Mouse (Mus musculus) neural tube, embryonic 11.5 days (tissue): ENCODE data around the gene Dohh. TPM values are rescaled to one million over a fixed set of nuclear protein-coding genes. Genes with fewer than 3 reads are reported as not detected.

Experiments used
- ATAC-seq: fragments of 200-750 bp; cut with Nextera tagmentation; 2 replicates; pipeline ENCODE4 v1.8.0; 2017; ENCODE audit warnings: moderate number of reproducible peaks, mild to moderate bottlenecking, moderate TSS enrichment, moderate library complexity; ENCODE audit not compliant: insufficient read depth, low FRiP score, low TSS enrichment
- DNase-seq: peaks from one replicate; pipeline ENCODE4 v3.0.0-alpha.2; 2015; ENCODE audit warnings: low spot score
- H3K27ac ChIP-seq: fragments of 300-500 bp; sonication (generic); 2 replicates; pipeline ENCODE4 v1.5.1; 2014; ENCODE audit warnings: low read depth, mild to moderate bottlenecking, low read length
- H3K27me3 ChIP-seq: fragments of 300-500 bp; sonication (generic); 2 replicates; pipeline ENCODE4 v1.6.1; 2014; ENCODE audit warnings: mild to moderate bottlenecking, low read length, mixed read lengths; ENCODE audit not compliant: control insufficient read depth, insufficient read depth
- H3K36me3 ChIP-seq: fragments of 300-500 bp; sonication (generic); 2 replicates; pipeline ENCODE4 v1.6.1; 2014; ENCODE audit warnings: mild to moderate bottlenecking, low read length, moderate library complexity, mixed read lengths; ENCODE audit not compliant: control insufficient read depth, insufficient read depth
- H3K4me1 ChIP-seq: fragments of 300-500 bp; sonication (generic); 2 replicates; pipeline ENCODE4 v1.6.1; 2014; ENCODE audit warnings: low read length, mixed read lengths; ENCODE audit not compliant: control insufficient read depth, insufficient read depth
- H3K4me2 ChIP-seq: fragments of 300-500 bp; sonication (generic); 2 replicates; pipeline ENCODE4 v1.6.1; 2014; ENCODE audit warnings: low read depth, mild to moderate bottlenecking, moderate library complexity
- H3K4me3 ChIP-seq: fragments of 300-500 bp; sonication (generic); 2 replicates; pipeline ENCODE4 v1.5.1; 2014; ENCODE audit warnings: low read depth, low read length
- H3K9ac ChIP-seq: fragments of 300-500 bp; sonication (generic); 2 replicates; pipeline ENCODE4 v1.6.1; 2014; ENCODE audit warnings: mild to moderate bottlenecking, low read length
- H3K9me3 ChIP-seq: fragments of 300-500 bp; sonication (generic); 2 replicates; pipeline ENCODE4 v1.6.1; 2016; ENCODE audit warnings: low read length; ENCODE audit not compliant: control insufficient read depth
- WGBS: fragments of 180-500 bp; shearing (Covaris S2); extraction: QIAGEN DNeasy Blood & Tissue Kit; methylation state at CpG from one replicate; pipeline ENCODE4 v1.1.7; 2014; 5-methylcytosine and 5-hydroxymethylcytosine counted together
- polyA plus RNA-seq: library from polyadenylated mRNA; unstranded; fragments of >200 nt; fragmentation: Nextera tagmentation; extraction: Ambion mirVana; gene quantifications from 2 replicates; pipeline ENCODE4 v1.2.1, GENCODE M21; 2014

Dohh gene
- 64.1 and 76.1 TPM in 2 replicates for polyA plus RNA-seq

DNA sequence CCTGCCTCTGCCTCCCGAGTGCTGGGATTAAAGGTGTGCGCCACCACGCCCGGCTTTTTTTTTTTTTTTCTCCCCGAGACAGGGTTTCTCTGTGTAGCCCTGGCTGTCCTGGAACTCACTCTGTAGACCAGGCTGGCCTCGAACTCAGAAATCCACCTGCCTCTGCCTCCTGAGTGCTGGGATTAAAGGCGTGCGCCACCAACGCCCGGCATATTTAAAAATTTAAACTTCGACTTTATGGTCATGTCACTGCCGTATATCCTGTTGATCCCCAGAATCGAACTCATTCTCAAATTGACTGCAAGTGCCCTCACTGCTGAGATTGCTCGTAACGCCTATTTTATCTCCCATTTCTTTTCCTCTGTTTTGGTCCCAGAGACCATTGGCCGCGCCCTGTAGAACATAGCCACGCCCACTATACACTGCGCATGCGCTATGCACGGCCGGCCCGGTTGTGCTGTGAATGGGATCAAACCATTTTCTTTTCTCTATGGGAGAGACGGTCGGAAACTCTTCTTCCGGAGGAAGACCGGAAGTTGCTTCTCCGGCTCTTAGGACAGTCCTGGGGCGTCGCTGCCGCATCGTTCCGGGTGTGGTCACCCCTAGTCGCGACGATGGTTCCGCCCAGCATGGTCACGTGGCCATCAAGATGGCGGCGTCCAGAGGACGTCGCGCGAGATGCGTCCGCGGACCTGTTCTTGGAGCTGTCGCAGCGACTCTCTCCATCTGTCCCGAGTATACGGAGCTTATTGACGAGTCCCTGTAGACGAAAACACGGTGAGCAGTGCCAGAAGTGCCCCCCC is at the start of gene Dohh, which contains the start of gene Gm48551:
Dohh (plus strand) TSS at position 627 of the 803 bp plus-strand sequence.
Gm48551 (plus strand) TSS at position 665 of the 803 bp plus-strand sequence.
- ATAC-seq (peak; percentile 91), DNase-seq (peak; percentile 95)
- Histone ChIP-seq H3K9ac (peak within 1 kb of the TSS; percentile 78), H3K27ac (peak within 1 kb of the TSS; percentile 47), H3K4me2 (peak within 1 kb of the TSS; percentile 90), H3K27me3 (no peaks in the 10 kb centered on the region), H3K4me1 (peaks cover 9% of the 10 kb centered on the region), H3K4me3 (peak within 1 kb of the TSS; percentile 88), H3K9me3 (no peaks in the 10 kb centered on the region), H3K36me3 (peaks cover 18% of the 10 kb centered on the region)
- WGBS: 6% methylated on average over 53 of the region's 54 CpGs

GRCm38 (mm10) chr10:81335393-81336340 is 48.6 kb upstream of the Dohh start:
- DNase-seq (no peak), ATAC-seq (no peak)
- no peak overlapping the region for H3K4me3 ChIP-seq
- no peak overlapping the region for H3K27ac ChIP-seq
- H3K4me1 ChIP-seq: no peaks in the 10 kb centered on the region; the same call in 1 of the 2 replicates
- no peak overlapping the region for H3K9ac ChIP-seq
- H3K4me2 ChIP-seq: no peak overlapping the region
- no peaks in the 10 kb centered on the region for H3K9me3 ChIP-seq
- H3K36me3 ChIP-seq: no peaks in the 10 kb centered on the region
- peaks cover 26% of the 10 kb centered on the region for H3K27me3 ChIP-seq
- WGBS: 51% methylated on average over 15 of the region's 19 CpGs

- ATAC-seq (no peak), DNase-seq (no peak)
- H3K36me3 ChIP-seq: no peaks in the 10 kb centered on the region
- H3K9ac ChIP-seq: no peak overlapping the region
- no peaks in the 10 kb centered on the region for H3K9me3 ChIP-seq
- no peaks in the 10 kb centered on the region; the same call in 1 of the 2 replicates for H3K4me1 ChIP-seq
- H3K4me3 ChIP-seq: no peak overlapping the region
- 93% methylated on average over 4 of the region's 4 CpGs for WGBS
- no peak overlapping the region for H3K27ac ChIP-seq
- peaks cover 30% of the 10 kb centered on the region for H3K27me3 ChIP-seq
- no peak overlapping the region for H3K4me2 ChIP-seq
These were observed 47.7 kb upstream of the Dohh start for GRCm38 (mm10) chr10:81336558-81336957.

DNA sequence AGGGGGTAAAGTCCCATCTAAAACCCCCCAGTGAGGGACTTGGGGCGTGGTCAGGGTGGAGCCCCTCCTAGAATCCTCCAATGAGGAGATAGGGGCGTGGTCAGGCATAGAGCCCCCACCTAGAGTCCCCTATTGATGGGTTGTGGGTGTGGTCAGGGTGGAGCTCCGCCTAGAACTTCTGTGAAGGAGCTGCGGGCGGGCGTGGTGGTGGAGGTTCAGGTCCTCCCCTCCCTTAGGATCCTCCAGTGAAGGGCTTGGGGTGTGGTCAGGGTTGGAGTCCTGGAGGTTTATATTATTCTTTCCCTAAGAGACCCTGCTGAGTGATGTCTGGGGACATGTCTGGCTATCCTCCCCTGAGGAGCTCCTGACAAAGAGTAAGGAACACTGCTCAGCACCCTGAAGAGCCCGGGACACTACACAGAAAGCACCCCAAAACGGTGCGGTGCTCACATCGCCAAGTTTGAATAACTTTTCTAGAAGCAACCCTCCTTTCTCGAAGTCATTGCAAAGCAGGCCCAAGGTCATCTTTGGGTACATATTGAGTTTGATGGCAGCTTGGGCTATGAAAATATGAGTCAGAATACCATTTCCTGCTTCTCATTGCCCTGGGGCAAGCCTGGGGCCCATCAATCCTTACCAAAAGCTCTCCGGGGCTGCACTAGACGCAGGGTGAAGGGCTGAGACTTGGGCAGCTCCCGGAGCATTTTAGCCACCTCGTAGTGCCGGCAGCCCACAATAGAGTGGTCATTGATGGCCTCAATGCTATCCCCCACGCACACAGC is 43.5 kb upstream of the Dohh start:
- 41% methylated on average over 17 of the region's 17 CpGs for WGBS

DNA sequence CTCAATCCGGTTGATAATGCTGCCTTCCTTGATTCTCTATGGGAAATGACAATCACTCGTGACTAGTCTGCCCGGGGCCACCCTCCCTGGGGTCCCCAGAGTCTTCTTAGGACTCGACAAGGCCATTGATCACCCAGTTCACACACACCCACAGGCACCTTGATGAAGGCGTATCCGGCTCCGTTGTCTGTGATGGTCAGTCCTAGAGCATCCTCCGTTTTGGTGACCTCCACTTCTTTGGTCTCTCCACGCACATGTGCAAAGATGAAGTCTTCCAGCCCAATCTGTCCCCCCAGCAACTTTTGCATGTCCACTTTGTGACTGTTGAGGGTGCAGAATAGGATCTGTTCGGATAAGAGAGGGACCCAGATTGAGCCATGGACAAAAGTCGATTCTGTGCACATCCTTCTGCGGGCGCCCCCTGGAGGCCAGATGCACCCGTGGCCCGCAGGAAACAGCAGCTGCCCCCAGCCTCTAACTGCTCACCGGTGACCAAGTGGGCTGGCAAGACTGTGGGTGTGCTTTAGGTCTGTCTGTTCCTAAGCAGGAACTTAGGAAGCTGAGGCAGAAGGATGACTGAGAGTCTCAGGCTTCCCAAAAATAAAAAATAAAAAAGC is 42.8 kb upstream of the Dohh start:
- DNase-seq: peak; percentile 78
- H3K9me3 ChIP-seq: no peaks in the 10 kb centered on the region
- no peak overlapping the region for H3K9ac ChIP-seq
- ATAC-seq: no peak
- H3K4me2 ChIP-seq: no peak overlapping the region
- no peaks in the 10 kb centered on the region for H3K36me3 ChIP-seq
- no peak overlapping the region for H3K27ac ChIP-seq
- H3K27me3 ChIP-seq: peaks cover 50% of the 10 kb centered on the region
- no peak overlapping the region for H3K4me3 ChIP-seq
- H3K4me1 ChIP-seq: no peaks in the 10 kb centered on the region; the same call in 1 of the 2 replicates
- WGBS: 34% methylated on average over 16 of the region's 16 CpGs

More for the DNA sequence above, 43.5 kb upstream of the Dohh start:
- ATAC-seq (no peak), DNase-seq (no peak)
- peaks cover 47% of the 10 kb centered on the region for H3K27me3 ChIP-seq
- H3K9me3 ChIP-seq: no peaks in the 10 kb centered on the region
- H3K27ac ChIP-seq: no peak overlapping the region
- no peak overlapping the region for H3K9ac ChIP-seq
- H3K36me3 ChIP-seq: no peaks in the 10 kb centered on the region
- no peaks in the 10 kb centered on the region for H3K4me1 ChIP-seq
- no peak overlapping the region for H3K4me2 ChIP-seq
- H3K4me3 ChIP-seq: no peak overlapping the region

GRCm38 (mm10) chr10:81342686-81343505 is 41.3 kb upstream of the Dohh start, which contains the start of gene Gipc3:
TSS of gene Gipc3 (minus strand) at chr10:81343266.
- DNase-seq: no peak
- 4% methylated on average over 59 of the region's 67 CpGs for WGBS
- peaks cover 49% of the 10 kb centered on the region for H3K27me3 ChIP-seq

GRCm38 (mm10) chr10:81344421-81345161 is 39.6 kb upstream of the Dohh start:
- H3K4me1 ChIP-seq: peaks cover 11% of the 10 kb centered on the region
- no peak overlapping the region for H3K9ac ChIP-seq
- H3K4me2 ChIP-seq: no peak overlapping the region
- H3K27me3 ChIP-seq: peaks cover 42% of the 10 kb centered on the region
- 59% methylated on average over 8 of the region's 8 CpGs for WGBS
- no peak overlapping the region for H3K27ac ChIP-seq
- H3K9me3 ChIP-seq: no peaks in the 10 kb centered on the region
- H3K4me3 ChIP-seq: no peak overlapping the region
- H3K36me3 ChIP-seq: no peaks in the 10 kb centered on the region; the same call in none of the 2 replicates
- no peak for ATAC-seq
- no peak for DNase-seq

More at GRCm38 (mm10) chr10:81342686-81343505, 41.3 kb upstream of the Dohh start, which contains the start of gene Gipc3:
- Histone ChIP-seq H3K27ac (no peak within 1 kb of the TSS), H3K9ac (peak within 1 kb of the TSS; percentile 39), H3K4me2 (peak within 1 kb of the TSS; percentile 64), H3K36me3 (no peaks in the 10 kb centered on the region; the same call in 1 of the 2 replicates), H3K9me3 (no peaks in the 10 kb centered on the region), H3K4me3 (peak within 1 kb of the TSS; percentile 34), H3K4me1 (peaks cover 3% of the 10 kb centered on the region; the same call in 1 of the 2 replicates)
- no peak for ATAC-seq
